Mouse (Mus musculus) ES-E14 (cell line): ENCODE measurements at regions not wholly inside any gene's neighbourhood (a gene's known extent, or its start where the extent isn't known, plus 50 kb on each side); places are given as distances from the start of the nearest gene placed in this dataset.

Experiments used
- DNase-seq: peaks from one replicate; pipeline ENCODE4 v3.0.0-alpha.2; 2013; ENCODE audit warnings: low read depth, low spot score
- H3K27ac ChIP-seq: 2 replicates; pipeline ENCODE4 v1.5.1; 2012; ENCODE audit warnings: low read depth, mild to moderate bottlenecking, low read length, moderate library complexity, mixed read lengths; ENCODE audit not compliant: poor library complexity, insufficient read depth, severe bottlenecking
- H3K36me3 ChIP-seq: 2 replicates; pipeline ENCODE4 v1.6.1; 2012; ENCODE audit warnings: mild to moderate bottlenecking, low read length, moderate library complexity, mixed read lengths; ENCODE audit not compliant: control insufficient read depth, poor library complexity, insufficient read depth, severe bottlenecking
- H3K4me1 ChIP-seq, 2 experiments: fragments of 150-350 bp in 1 of 2; sonication (generic) in 1 of 2; 2 replicates each; pipeline ENCODE4 v1.6.1; 2012; ENCODE audit warnings: low read length in 2 of 2, mild to moderate bottlenecking in 1 of 2, mixed read lengths in 1 of 2; ENCODE audit not compliant: control insufficient read depth in 2 of 2, insufficient read depth in 2 of 2, poor library complexity in 1 of 2
- H3K4me3 ChIP-seq, 2 experiments: fragments of 150-350 bp in 1 of 2; sonication (generic) in 1 of 2; 2 replicates each; pipeline ENCODE4 v1.5.1; 2012; ENCODE audit warnings: low read length in 2 of 2, low read depth in 1 of 2, mild to moderate bottlenecking in 1 of 2, mixed read lengths in 1 of 2; ENCODE audit not compliant: insufficient read depth in 1 of 2, poor library complexity in 1 of 2, severe bottlenecking in 1 of 2
- H3K9ac ChIP-seq: 2 replicates; pipeline ENCODE4 v1.6.1; 2012; ENCODE audit warnings: low read depth, mild to moderate bottlenecking, low read length, mixed read lengths; ENCODE audit not compliant: poor library complexity, insufficient read depth, severe bottlenecking
- H3K9me3 ChIP-seq: fragments of 150-350 bp; sonication (generic); 2 replicates; pipeline ENCODE4 v1.6.1; 2012; ENCODE audit warnings: low read depth, mild to moderate bottlenecking, low read length; ENCODE audit not compliant: control insufficient read depth, insufficient read depth
- CHD2 ChIP-seq: IDR thresholded peaks from 2 replicates; pipeline ENCODE4 v1.6.1; 2014; ENCODE audit warnings: mild to moderate bottlenecking, low read depth, low read length, inconsistent platforms
- HCFC1 ChIP-seq: IDR thresholded peaks from 2 replicates; pipeline ENCODE4 v1.6.1; 2012; ENCODE audit warnings: low read length, inconsistent platforms, borderline replicate concordance; ENCODE audit not compliant: insufficient read depth
- MAFK ChIP-seq: IDR thresholded peaks from 2 replicates; pipeline ENCODE4 v1.6.1; 2014; ENCODE audit warnings: mild to moderate bottlenecking, low read depth, low read length, inconsistent platforms; ENCODE audit not compliant: insufficient read depth
- ZC3H11A ChIP-seq: IDR thresholded peaks from 2 replicates; pipeline ENCODE4 v1.6.1; 2012; ENCODE audit warnings: low read depth, mild to moderate bottlenecking, inconsistent platforms, low read length, borderline replicate concordance
- ZNF384 ChIP-seq: IDR thresholded peaks from 2 replicates; pipeline ENCODE4 v1.6.1; 2012; ENCODE audit warnings: low read depth, low read length, inconsistent platforms
- in situ Hi-C, 2 experiments: fragments of 600-800 bp; cut with MboI; formaldehyde crosslinking; loops; one replicate each; pipeline ENCODE4 v1.15.1; 2025; ENCODE audit warnings: low sequenced_read_pairs in 2 of 2, inconsistent platforms in 1 of 2; ENCODE audit not compliant: unreplicated experiment in 2 of 2

DNA sequence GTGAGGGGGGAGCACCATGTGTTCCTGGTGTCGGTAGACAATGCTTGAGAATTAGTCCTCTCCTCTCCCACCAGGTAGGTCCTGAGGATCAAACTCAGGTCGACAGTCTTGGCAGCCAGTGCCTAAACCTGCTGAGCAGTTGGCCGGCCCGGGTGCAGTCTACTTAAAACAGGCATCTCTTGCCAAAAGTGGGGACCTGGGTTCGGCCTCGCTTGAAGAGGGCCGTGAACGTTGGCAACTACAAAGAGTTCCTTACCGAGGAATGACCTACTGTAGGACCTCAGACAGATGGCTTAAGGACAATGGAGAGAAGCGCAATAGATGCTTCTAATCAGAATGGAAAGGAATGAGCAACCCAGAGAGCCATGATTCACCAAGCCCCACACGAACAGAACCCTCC lies 287.5 kb upstream of the Gm11146 start:
- H3K9ac ChIP-seq = no peak overlapping the region
- H3K4me1 ChIP-seq = no peaks in the 10 kb centered on the region
- DNase-seq = no peak
- H3K4me3 ChIP-seq = no peak overlapping the region
- no peaks in the 10 kb centered on the region for H3K9me3 ChIP-seq
- in situ Hi-C loops = no loop called here
- TF ChIP-seq HCFC1 (no peak), MAFK (no peak), CHD2 (no peak), ZC3H11A (no peak)
- no peaks in the 10 kb centered on the region for H3K36me3 ChIP-seq
- H3K27ac ChIP-seq = no peak overlapping the region

DNA sequence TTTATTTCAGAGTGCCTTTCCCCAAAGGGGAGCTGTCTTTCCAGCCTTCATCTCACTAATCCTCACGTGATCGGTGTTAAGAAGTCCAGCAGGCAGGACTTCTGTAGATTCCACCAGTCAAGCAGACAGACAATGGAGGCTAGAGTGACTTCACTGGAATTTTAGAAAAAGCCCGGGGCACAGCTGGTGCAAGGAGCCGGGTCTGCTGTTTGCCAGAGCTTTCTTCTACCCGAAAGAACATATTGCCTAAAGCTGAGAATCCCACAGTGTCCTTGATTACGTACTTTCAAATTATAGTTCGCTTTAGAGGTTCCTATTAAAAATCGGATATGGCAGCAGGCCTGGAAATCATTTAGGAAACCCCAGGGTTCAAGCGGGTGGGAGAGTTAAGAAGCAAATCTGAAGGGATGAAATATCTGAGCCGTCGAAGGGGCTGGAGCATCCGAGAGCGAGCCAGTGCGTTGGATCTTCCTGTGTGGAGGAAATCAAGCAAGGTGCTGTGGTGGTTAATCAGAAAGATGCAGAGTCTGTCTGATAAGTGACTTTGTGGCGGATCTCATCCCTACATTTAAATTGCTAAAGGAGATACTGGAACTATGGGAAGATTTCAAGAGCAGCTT lies 283.3 kb upstream of the Gm11146 start:
- no peak overlapping the region for H3K4me3 ChIP-seq
- no peak for DNase-seq
- in situ Hi-C loops = no loop called here

GRCm38 (mm10) chr16:77884495-77884894 lies 282.6 kb upstream of the Gm11146 start:
- Histone ChIP-seq H3K36me3 (no peaks in the 10 kb centered on the region), H3K27ac (no peak overlapping the region), H3K4me1 (no peaks in the 10 kb centered on the region), H3K4me3 (no peak overlapping the region), H3K9ac (no peak overlapping the region), H3K9me3 (no peaks in the 10 kb centered on the region)
- DNase-seq = no peak
- in situ Hi-C loops = no loop called here
- TF ChIP-seq ZNF384 (no peak), CHD2 (no peak), ZC3H11A (no peak), HCFC1 (no peak)

More for the DNA sequence above, 283.3 kb upstream of the Gm11146 start:
- Histone ChIP-seq H3K4me1 (no peaks in the 10 kb centered on the region), H3K9me3 (no peaks in the 10 kb centered on the region), H3K9ac (no peak overlapping the region), H3K27ac (no peak overlapping the region), H3K36me3 (no peaks in the 10 kb centered on the region)
- TF ChIP-seq CHD2 (no peak), ZC3H11A (no peak), MAFK (no peak), ZNF384 (no peak), HCFC1 (no peak)

DNA sequence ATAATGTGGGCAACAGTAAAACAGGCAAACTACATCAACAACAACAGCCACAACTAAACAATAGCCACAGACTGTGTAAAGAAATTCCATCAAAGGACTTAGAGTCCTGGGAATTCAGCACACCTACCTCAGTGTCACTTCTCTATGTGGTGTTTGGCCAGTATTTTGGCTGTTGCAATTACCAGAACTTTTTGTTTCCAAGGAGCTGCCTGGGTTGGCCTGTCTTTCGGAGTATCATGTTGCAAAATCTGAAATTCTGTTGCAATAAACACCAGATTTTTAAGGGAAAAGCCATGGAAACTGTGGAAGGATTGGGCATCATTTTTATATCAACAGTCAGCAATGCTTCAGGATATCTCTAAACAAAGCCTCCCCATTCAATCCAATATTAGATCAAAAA lies 275.1 kb upstream of the Gm11146 start:
- no peak overlapping the region for H3K9ac ChIP-seq
- in situ Hi-C loops = no loop called here

DNA sequence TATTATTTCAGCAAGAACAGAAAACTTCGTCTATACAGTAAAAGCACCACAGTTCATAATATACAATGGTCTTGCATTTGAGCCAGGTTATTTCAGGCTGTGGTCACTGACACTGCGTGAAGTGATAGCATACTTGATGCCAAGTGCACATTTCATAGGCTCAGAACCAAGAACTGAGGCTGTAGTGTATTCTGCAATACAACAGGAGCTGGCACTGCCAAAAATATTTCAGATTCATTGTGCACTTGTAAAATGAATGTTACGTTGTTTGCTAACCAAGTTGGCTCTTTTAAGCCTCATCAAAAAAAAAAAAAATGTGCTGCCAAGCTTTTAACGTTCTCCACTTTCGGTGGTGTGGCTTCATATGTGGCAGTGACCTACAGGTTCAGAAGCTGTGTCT lies 261.4 kb upstream of the Gm11146 start:
- DNase-seq = no peak
- TF ChIP-seq ZC3H11A (no peak), MAFK (no peak), CHD2 (no peak), HCFC1 (no peak), ZNF384 (no peak)
- H3K36me3 ChIP-seq = no peaks in the 10 kb centered on the region
- H3K9me3 ChIP-seq = no peaks in the 10 kb centered on the region
- in situ Hi-C loops = no loop called here
- no peak overlapping the region for H3K27ac ChIP-seq
- no peaks in the 10 kb centered on the region for H3K4me1 ChIP-seq
- no peak overlapping the region for H3K4me3 ChIP-seq
- H3K9ac ChIP-seq = no peak overlapping the region

More for the DNA sequence above, 275.1 kb upstream of the Gm11146 start:
- TF ChIP-seq HCFC1 (no peak), ZC3H11A (no peak)
- DNase-seq = no peak
- no peaks in the 10 kb centered on the region for H3K9me3 ChIP-seq
- no peak overlapping the region for H3K4me3 ChIP-seq
- H3K4me1 ChIP-seq = no peaks in the 10 kb centered on the region
- H3K27ac ChIP-seq = no peak overlapping the region
- H3K36me3 ChIP-seq = no peaks in the 10 kb centered on the region
